Mouse (Mus musculus): ENCODE data around the gene Zfp383. TPM values are rescaled to one million over a fixed set of nuclear protein-coding genes. Genes with fewer than 3 reads are reported as not detected.
"Not testable (repeated sequence)": the region's sequence is repeated elsewhere in the genome, so short reads cannot be mapped to it uniquely, and the experiment has no call there.

Zfp383 gene
- total RNA-seq (2021): 1 to 10 TPM; 9.0 to 9.3 TPM
- long read RNA-seq, partial matches to known transcripts: 0 of 2 reads
- long read RNA-seq, other reads (novel, unspliced or antisense): 0 of 2 reads

DNA sequence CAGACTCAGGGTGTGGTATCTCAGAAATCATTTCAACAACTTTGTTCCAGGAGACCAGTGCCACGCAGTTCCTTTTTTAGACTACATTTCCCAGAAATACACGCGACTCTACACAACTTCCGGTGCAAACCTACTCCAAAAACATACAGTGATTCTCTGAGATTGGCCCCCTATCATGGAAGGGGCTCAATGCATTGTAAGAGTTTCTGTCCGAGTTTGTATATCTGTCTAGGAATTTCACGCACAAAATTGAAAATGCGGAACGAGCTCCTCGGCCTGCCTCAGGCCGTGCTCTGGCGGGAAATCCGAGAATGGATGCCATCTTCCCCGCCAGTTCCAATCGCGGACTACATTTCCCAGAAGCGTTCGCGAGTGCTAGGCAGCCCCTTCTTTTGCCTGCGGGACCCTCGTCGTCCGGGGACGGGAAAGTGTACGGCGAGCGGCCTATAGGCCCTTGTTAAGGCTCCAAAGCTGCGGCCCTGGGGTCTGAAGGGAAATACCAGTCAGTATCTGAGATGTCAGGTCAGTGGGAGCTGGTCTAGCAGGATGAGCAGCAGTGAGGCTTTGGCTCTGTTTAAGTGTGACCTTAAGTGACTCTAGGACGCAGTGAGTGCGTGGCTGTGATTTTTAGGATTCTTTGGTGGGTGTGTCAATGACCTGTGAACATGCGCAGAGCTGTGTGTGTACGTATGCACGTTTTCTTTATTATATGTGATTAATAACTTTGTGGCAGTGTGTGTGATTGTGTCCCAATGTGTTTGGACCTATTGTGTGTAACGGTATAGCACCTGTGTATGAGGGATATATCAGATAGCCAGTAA, at the start of gene Zfp383:
Gene Zfp383 (plus strand): TSS at position 94 of the 821 bp plus-strand sequence.
- DNase-seq (ENCODE audit: low spot score in 2 of 2): peak; percentile 80 to 82

DNA sequence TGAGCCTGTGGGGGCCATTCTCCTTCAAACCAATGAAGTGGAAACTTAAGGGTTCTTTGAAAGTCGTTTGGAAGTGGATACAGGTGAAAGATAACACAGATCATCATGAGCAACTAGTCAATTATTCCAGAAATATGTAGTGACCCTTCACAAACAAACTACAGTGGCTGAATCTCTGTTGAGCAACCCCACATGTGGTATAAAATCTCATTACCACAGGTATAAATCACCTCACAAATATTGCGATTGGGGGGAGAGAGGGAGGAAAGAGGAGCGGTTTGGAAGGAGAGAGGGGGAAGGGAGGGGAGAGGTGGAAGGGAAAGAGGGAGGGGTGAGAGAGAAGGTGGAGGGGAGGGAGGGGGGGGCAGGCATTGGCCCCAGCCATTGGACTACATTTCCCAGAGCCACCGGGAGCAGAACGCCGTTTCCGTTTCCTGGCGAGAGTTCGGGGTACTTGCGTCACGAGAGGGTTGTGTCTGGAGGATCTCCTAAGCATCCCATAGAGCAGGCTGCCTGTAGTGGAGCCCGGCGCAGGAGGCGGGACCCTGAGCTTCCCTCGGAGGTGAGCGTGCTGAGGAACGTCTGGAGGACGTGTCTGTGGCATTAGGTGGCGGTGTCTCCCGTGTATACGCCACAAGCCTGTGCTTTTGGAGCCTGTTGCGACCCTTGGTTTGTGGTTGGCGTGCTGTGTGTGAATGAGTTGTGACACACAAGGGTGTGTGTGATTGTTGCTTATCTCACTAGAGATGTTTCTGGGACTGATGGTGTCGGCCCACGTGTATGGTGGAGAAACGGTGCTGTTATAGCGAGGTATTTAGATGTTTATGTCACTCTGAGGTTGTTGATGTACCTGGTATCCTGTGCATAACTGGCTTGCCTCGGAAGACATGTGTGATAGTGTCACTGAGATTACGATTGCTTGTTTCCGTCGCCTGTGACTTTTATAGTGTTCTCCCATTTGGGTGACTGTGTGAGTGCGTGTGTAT, 48.2 kb upstream of the Zfp383 start, which contains the start of gene Zfp420:
Gene Zfp420 (plus strand): TSS at position 448 of the 986 bp plus-strand sequence.
- peak; percentile 86 to 88 for DNase-seq (ENCODE audit: low spot score in 2 of 2)

DNA sequence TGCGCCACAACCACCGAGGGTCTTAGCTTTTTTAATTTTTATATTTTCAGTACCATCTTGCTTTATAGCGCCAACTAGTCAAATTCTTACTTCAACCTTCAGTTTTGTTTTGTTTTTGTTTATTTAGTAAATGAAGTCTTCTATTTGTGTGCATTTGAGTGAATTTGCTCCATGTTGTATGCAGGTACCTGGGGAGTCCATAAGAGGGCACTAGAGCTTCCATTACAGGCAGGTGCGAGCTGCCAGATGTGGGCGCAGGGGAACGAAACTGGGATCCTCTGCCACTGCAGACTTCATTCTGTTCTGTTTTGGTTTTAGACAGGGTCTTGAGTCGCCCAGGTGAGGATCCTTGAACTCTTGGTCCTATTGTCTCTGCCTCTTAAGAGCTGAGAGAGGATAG, 46.4 kb upstream of the Zfp383 start:
- DNase-seq (ENCODE audit: low spot score in 2 of 2): no peak

DNA sequence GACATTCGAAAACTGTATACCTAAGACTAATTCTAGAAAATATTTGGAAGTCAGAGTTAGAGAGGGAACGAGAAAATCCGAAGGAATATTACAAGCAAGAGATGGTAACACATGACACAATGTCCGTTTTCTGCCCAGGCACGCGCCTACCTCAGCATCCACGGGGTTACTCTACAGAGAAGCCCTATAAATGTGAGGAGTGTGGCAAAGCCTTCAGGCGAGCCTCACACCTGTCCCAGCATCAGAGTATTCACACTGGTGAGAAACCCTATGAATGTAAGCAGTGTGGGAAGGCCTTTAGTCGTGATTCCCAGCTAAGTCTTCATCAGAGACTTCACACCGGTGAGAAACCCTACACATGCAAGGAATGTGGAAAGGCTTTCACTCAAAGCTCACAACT, 33.8 kb upstream of the Zfp383 start:
- DNase-seq (ENCODE audit: low spot score in 2 of 2): no peak

- not testable (repeated sequence) for DNase-seq (ENCODE audit: low spot score in 2 of 2)
These were observed 30.5 kb upstream of the Zfp383 start for GRCm38 (mm10) chr7:29877561-29877960.

DNA sequence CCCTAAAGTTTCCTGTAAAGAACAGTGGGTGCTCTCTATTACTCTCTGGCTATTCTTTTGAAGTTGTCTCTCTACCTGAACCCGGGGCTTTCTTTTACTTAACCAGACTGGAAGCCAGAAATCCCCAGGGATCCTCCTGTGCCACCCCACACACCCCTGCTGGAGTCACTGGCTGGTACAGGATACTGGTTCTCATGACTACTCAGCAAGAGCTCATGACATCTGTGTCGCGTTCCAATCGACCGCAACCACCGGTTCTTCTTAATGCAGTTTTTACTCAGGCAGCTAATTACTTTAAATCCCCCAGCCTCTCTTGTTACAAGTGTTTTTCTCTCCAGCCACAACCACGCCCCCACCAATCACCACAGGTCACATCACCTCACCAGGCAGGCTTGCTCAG, 28.0 kb upstream of the Zfp383 start:
- DNase-seq (ENCODE audit: low spot score in 2 of 2): no peak

DNA sequence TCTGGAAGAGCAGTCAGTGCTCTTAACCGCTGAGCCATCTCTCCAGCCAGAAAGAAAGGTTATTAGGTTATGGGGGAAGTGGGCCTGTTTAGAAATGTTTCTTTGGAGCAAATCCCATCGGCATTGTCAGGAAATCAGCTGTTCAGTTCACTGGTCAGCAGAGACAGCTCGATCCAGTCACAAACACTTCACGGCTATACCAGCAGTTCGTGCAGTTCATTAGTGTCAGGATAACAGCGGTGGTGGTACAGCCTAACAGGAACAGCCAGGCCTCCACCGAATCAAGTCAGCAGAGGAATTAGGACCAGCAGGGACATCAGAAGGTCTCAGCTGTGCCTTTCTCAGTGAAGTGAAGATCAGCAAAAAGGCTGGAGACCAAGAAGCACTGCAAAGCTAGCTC, 27.1 kb upstream of the Zfp383 start:
- DNase-seq (ENCODE audit: low spot score in 2 of 2): no peak

DNA sequence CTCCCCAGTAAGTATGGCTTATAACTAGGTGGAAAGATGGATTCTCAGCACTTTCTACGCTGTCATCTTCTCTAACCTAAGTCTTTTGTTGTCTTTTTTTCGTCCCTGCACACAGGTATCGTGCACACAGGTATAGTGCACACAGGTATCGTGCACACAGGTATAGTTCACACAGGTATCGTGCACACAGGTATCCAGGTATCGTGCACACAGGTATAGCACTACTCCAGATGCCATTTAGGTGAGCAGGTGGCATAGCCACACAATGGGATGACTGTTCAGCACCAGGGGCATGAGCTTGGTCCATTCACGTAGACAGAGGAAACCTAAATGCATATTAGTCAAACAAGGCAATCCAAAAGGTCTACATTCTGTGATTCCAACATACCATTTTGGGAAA, 17.5 kb upstream of the Zfp383 start:
- no peak for DNase-seq (ENCODE audit: low spot score in 2 of 2)

- DNase-seq (ENCODE audit: low spot score in 2 of 2): no peak
These were observed 15.3 kb upstream of the Zfp383 start for GRCm38 (mm10) chr7:29892756-29893155.

GRCm38 (mm10) chr7:29898351-29898750, 9.7 kb upstream of the Zfp383 start:
- no peak for DNase-seq (ENCODE audit: low spot score in 2 of 2)

DNA sequence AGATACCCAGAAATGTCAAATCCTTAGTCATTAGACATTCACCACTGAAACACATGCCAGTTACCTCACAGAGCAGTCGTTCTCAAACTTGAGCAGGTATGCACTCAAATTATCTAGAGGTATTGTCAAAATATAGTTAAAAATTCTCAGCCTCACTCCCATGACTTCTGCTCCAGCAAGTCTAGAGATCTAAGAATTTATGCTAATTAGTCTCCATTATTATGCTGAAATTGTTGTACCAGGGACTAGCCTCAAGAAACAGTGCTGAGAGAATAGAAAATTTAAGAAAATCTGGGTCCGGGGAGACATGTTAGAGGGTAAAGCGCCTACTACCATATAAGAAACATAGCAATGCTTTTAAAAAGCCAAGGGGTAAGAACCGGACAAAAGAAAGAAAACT, 3.9 kb upstream of the Zfp383 start:
- no peak for DNase-seq (ENCODE audit: low spot score in 2 of 2)

GRCm38 (mm10) chr7:29905966-29906681, 1.9 kb upstream of the Zfp383 start, which contains the start of gene Zfp27:
Gene Zfp27, minus strand, starts transcription at chr7:29906572.
- DNase-seq (ENCODE audit: low spot score in 2 of 2): peak; percentile 54 to 62

DNA sequence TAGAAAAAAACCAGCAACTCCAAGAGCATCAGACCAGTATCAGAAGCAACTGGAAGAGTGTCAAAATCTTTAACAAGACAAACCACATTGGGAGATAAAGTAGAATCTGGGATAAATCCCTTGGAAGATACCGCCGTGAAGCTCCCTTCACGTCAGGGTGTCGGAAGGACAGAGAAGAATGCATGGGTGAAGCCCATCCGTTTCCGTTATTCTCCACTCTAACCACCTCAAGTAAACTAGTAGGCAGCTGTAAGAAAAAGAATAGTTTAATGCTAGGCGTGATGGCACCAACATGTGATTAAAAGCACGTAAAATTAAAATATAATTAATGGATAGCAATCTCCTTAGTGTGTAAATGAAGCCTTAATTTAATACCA, 1.4 kb upstream of the Zfp383 start:
- DNase-seq (ENCODE audit: low spot score in 2 of 2): peak in 1 of 2 experiments; percentile 17

DNA sequence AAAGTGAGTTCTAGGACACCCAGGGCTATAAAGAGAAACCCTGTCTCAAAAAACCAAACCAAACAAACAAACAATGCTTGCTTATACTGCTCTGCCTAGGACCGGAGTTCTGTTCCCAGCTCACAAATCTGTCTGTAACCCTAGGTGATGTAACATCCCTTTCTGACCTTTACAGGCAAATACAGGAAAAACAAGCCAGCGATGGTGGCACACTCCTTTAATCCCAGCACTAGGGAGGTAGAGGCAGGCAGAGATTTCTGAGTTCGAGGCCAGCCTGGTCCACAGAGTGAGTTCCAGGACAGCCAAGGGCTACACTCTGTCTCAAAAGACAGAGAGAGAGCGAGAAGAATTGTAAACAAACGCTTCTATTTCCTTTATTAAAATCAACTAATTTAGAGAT, 817 bp upstream of the Zfp383 start:
- DNase-seq (ENCODE audit: low spot score in 2 of 2): no peak

- DNase-seq (ENCODE audit: low spot score in 2 of 2): no peak
These were observed 2.2 kb downstream of the Zfp383 start for GRCm38 (mm10) chr7:29910252-29910651.

- DNase-seq (ENCODE audit: low spot score in 2 of 2): no peak
These were observed 4.1 kb downstream of the Zfp383 start for GRCm38 (mm10) chr7:29912172-29912571.

DNA sequence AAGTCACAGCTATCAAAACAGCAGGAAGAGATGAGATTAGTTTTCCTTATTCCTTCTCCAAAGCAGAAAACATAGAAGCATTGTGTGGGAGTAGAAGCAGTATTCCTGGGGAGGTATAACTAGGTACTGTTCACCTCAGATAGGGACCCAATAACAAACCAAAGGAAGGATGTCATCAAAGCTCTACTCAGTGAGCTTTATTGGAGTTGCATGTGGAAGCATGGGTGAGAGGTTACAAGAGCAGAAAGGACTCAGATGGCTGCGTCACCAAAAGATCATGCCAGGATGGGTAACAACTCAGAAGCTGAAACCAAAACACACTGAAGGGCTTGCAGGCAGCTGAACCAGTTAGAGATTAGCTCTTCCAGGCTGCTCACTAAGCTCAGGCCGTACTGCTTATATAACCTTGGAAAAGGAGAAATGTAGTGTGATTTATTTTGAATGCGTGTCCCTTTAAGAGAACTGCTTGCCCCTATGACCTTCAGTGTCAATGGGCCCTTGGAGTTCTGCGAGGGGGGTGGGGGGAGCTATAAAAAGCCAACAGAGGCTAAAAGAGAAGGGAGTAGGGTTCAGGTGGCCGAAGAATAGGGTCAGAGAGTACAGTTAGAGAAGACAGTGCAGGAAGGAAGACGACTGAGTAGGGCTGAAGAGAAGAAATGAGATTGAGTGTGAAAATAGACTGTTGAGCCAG, 9.5 kb downstream of the Zfp383 start:
- DNase-seq (ENCODE audit: low spot score in 2 of 2): no peak

DNA sequence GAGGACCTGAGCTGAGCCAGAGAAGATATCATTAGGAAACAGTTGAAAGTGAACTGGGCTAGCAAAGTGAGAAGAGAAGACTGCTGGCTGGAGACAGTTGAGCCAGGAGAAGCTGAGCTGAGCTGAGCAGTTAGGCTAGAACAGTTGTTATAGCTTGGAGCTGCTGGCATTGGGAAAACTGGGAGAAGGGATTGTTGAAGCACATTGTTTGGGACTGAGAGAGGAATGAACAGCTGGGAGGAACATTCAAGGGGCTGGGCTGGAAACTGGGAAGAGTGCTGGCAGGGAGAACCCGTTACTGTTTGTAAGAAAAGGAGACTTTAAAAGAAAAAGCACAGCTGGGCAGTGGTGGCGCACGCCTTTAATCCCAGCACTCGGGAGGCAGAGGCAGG, 10.0 kb downstream of the Zfp383 start:
- no peak for DNase-seq (ENCODE audit: low spot score in 2 of 2)

DNA sequence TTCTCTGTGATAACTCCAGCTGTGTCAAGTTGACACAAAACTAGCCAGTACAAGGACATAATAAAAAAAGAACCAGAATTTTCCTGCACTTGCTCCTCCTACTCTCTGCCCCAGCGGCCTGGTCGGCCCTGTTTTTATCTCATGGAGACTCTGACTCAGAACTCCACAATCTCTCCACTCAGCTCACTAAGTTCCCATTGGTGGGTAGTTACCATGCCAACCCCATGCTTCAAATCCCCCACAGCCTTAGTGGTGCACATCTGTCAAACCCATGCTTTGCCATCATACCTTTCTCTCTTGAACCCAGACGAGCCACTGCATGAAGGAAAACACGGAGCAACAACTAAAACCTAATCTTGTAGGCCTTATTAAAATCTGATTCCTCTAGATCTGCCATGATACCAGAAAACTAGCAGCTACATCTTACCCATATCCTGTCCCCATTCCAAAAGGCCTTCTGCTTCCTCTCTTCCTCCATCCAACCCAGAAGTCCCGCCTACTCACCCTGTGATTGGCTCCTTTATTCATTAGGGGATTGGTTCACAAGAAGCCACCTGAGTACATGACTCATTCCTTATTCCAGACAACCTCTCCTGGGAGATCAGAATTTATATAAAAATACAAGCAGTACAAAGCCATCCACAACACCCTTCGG, 13.5 kb downstream of the Zfp383 start:
- DNase-seq (ENCODE audit: low spot score in 2 of 2): no peak

- no peak for DNase-seq (ENCODE audit: low spot score in 2 of 2)
These were observed 14.8 kb downstream of the Zfp383 start for GRCm38 (mm10) chr7:29922780-29923179.
